Mouse (Mus musculus): ENCODE measurements around the gene Fbn1. TPM values are rescaled to one million over a fixed set of nuclear protein-coding genes. Genes with fewer than 3 reads are reported as not detected.

The Fbn1 gene
- polyA plus RNA-seq, 1 experiment: 30.6 TPM

DNA sequence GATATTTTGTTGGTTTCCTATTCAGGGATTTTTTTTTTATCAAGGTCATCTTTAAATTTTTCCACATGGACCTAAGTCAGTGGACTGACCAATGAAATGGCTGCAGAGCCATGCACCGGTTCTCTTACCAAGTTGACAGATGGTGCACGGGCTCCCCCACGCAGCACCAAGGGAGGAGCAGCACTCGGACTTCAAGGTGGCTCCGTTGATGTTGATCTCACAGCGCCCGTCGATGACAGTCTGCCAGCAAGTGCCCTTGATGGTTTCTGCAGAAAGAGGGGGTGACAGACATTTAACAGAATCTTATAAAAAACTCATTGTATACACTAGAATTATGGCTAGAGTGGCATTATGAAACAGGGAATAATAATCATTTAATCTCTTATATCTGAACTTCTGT lies 138.1 kb downstream of the Fbn1 start:
- Histone ChIP-seq H3K4me1 (ENCODE audit: control insufficient read depth, insufficient read depth, low read length) (no peaks in the 10 kb centered on the region), H3K4me3 (replicated peaks; ENCODE audit: extremely low read depth, low read depth, low read length) (no peak overlapping the region)
- 88% methylated on average over 8 of the region's 8 CpGs for WGBS
- no peak for DNase-seq
- TF ChIP-seq CTCF (IDR thresholded peaks at IDR 0.05; ENCODE audit: insufficient read depth, low read length) (no peak), POLR2A (IDR thresholded peaks at IDR 0.05; ENCODE audit: borderline replicate concordance, extremely low read depth, low read depth, low read length) (no peak)

DNA sequence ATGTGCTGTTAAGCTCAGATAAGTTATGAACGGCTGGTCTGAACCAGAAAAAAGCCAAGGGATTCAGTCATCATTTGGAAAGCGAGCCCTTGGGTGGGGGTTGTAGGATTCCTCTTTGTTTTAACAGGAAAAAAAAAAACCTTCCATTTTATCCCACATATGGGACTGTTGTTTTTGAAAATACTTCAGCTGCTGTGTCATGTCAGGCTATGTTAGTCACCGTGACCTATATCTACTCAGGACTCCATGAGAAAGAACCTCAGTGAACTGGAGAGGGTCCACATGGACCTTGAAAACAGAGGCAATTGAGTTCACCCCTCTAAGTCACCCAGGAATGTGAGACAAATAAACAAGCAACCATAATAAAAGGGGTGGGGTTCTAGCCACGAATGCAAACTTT lies 139.2 kb downstream of the Fbn1 start:
- DNase-seq: no peak
- TF ChIP-seq POLR2A (IDR thresholded peaks at IDR 0.05; ENCODE audit: borderline replicate concordance, extremely low read depth, low read depth, low read length) (no peak), CTCF (IDR thresholded peaks at IDR 0.05; ENCODE audit: insufficient read depth, low read length) (no peak)
- Histone ChIP-seq H3K4me1 (ENCODE audit: control insufficient read depth, insufficient read depth, low read length) (no peaks in the 10 kb centered on the region), H3K4me3 (replicated peaks; ENCODE audit: extremely low read depth, low read depth, low read length) (no peak overlapping the region)
- WGBS: 65% methylated on average over 4 of the region's 4 CpGs

DNA sequence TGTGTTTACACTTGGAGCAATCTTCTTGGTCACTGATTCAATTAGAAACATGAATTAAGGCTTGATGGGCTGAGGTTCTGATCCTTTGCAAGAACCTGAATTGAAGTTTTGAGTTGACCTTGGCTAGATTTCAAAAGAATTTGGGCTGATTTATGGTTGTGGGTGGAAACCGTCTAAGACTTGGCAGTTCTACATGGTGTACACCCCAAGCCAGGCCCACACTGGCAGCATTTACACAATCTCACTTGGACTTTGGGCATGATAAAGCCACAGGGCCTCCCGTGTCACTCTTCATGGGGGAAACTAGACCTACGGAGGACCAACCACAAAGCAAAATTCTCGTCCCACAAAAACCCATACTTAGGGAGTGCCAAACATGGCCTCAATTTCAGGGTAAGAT lies 146.1 kb downstream of the Fbn1 start:
- H3K4me3 ChIP-seq (replicated peaks; ENCODE audit: extremely low read depth, low read depth, low read length): no peak overlapping the region
- no peak for DNase-seq
- no peak for TF ChIP-seq POLR2A (IDR thresholded peaks at IDR 0.05; ENCODE audit: borderline replicate concordance, extremely low read depth, low read depth, low read length)
- no peak for TF ChIP-seq CTCF (IDR thresholded peaks at IDR 0.05; ENCODE audit: insufficient read depth, low read length)
- 56% methylated on average over 4 of the region's 4 CpGs for WGBS
- H3K4me1 ChIP-seq (ENCODE audit: control insufficient read depth, insufficient read depth, low read length): peaks cover 1% of the 10 kb centered on the region

DNA sequence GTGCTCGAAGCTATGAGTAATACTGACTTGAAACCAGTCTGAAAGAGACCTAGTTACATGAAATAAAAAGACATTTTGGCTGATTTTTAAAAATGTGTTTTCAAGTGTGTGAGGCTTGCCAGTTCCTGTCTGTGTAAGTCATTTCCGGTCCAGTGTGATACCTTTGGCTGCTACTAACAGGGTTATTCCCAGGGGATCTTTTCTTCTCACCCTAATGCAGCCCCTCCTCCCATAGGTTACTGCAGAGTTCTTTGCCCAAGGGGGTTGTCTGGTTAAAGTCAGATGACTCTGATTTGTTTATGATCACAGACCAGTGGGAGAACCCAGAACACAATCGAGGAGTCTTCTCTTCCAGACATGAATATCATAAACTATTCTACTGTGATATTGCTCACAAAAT lies 151.3 kb downstream of the Fbn1 start:
- no peak for TF ChIP-seq CTCF (IDR thresholded peaks at IDR 0.05; ENCODE audit: insufficient read depth, low read length)
- no peak for TF ChIP-seq POLR2A (IDR thresholded peaks at IDR 0.05; ENCODE audit: borderline replicate concordance, extremely low read depth, low read depth, low read length)
- DNase-seq: no peak
- 22% methylated on average over 3 of the region's 3 CpGs for WGBS

DNA sequence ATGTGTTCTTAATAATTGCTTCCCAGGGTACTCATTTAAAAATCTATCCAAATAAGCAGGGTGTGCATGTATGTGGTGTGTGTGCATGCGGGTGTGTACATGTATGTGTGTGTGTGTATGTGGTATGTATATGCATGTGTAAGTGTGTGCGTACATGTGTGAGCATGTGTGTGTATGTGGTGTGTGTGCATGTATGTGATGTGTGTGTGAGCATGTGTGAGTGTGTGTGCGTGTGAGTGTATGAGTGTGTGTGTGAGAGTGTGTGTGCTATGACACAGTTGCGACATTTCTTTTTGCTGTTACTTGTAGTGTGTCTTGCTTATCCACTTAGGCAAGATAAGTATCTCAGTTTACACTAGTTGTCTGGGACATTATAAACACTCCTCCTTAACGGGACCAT lies 151.7 kb downstream of the Fbn1 start:
- TF ChIP-seq POLR2A (IDR thresholded peaks at IDR 0.05; ENCODE audit: borderline replicate concordance, extremely low read depth, low read depth, low read length): no peak
- no peak for DNase-seq
- Histone ChIP-seq H3K4me3 (replicated peaks; ENCODE audit: extremely low read depth, low read depth, low read length) (no peak overlapping the region), H3K4me1 (ENCODE audit: control insufficient read depth, insufficient read depth, low read length) (peaks cover 7% of the 10 kb centered on the region)
- whole genome bisulfite sequencing: 52% methylated on average over 5 of the region's 5 CpGs

More for the DNA sequence above, 151.3 kb downstream of the Fbn1 start:
- Histone ChIP-seq H3K4me1 (ENCODE audit: control insufficient read depth, insufficient read depth, low read length) (peaks cover 7% of the 10 kb centered on the region), H3K4me3 (replicated peaks; ENCODE audit: extremely low read depth, low read depth, low read length) (no peak overlapping the region)

DNA sequence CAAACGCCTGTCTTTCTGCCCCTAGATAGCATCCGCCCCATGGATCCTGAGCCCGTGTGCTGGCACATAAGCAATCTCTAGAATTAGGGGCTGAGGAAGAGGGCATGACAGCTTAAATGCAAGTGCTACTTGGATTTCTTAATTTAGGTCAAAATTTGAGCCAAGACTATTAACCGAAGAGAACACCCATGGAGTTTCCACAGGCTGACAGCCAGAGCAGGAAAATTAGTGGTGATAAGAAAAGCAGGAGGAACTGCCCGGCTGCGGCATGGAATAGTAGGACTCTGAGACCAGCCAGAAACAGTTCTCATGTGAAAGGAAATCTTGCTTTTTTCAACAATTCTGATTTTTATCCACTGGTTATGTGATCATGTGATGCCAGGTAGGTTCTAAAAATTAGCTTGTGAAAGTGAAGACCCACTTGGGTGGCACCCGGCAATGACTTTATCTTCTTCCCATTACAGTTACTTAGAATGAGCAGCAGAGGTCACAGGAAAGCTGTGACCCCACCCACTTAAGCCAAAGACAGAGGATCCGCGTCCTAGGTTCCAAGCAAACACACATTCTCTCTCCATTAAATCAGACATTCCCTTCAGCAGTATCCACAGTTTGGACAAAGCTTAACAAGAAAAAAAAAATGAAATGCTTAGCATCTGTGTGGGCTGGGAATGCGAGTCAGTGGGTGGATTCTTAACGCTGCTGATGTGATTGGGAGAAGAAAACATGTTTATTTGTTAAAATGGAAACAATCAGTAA lies 152.4 kb downstream of the Fbn1 start:
- Histone ChIP-seq H3K4me3 (replicated peaks; ENCODE audit: extremely low read depth, low read depth, low read length) (no peak overlapping the region), H3K4me1 (ENCODE audit: control insufficient read depth, insufficient read depth, low read length) (peaks cover 7% of the 10 kb centered on the region)
- TF ChIP-seq POLR2A (IDR thresholded peaks at IDR 0.05; ENCODE audit: borderline replicate concordance, extremely low read depth, low read depth, low read length): no peak
- no peak for TF ChIP-seq CTCF (IDR thresholded peaks at IDR 0.05; ENCODE audit: insufficient read depth, low read length)
- DNase-seq: peak; percentile 11
- 37% methylated on average over 11 of the region's 11 CpGs for WGBS

DNA sequence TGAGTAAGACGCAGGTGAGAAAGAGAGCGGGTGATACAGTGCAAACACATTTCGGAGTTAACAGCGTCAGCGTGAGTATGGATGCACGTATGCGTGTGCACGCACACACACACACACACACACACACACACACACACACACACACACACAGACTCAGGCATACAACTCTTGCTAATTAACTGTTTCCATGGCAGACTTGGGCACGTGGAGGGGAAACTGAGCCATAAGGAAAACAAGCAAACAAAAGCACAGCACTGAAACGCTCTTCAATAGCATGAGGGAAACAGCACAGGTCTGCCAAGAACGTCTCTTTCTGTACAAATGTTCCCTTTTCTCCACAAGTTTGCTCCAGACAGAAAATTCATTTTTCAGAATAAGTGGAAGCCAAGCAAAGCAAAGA lies 153.2 kb downstream of the Fbn1 start:
- no peak for DNase-seq
- H3K4me3 ChIP-seq (replicated peaks; ENCODE audit: extremely low read depth, low read depth, low read length): no peak overlapping the region
- WGBS: 82% methylated on average over 11 of the region's 11 CpGs
- TF ChIP-seq POLR2A (IDR thresholded peaks at IDR 0.05; ENCODE audit: borderline replicate concordance, extremely low read depth, low read depth, low read length) (no peak), CTCF (IDR thresholded peaks at IDR 0.05; ENCODE audit: insufficient read depth, low read length) (no peak)
- H3K4me1 ChIP-seq (ENCODE audit: control insufficient read depth, insufficient read depth, low read length): peaks cover 9% of the 10 kb centered on the region

DNA sequence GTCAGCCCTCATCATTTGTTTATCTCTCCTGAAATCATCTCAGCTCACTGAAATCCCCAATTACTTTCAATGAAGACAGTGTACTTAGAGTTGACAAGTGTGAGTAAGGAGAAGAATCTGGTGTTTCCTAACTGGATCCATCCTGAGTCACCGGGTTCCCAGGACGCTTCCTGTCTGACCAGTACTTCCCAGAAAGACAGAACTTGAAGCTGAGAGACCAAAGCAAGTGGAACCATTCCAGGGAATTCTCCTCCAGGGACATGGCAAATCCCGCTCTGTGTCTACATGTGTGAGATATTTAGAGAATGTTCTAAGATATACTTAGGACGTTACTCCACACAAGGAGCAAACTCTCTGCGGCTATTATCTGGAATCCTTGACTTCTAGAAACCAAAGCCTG lies 158.6 kb downstream of the Fbn1 start:
- no peak for DNase-seq
- H3K4me1 ChIP-seq (ENCODE audit: control insufficient read depth, insufficient read depth, low read length): 0 out of 2 replicates have a peak, but pooled peaks cover 2% of the 10 kb centered on the region
- TF ChIP-seq CTCF (IDR thresholded peaks at IDR 0.05; ENCODE audit: insufficient read depth, low read length) (no peak), POLR2A (IDR thresholded peaks at IDR 0.05; ENCODE audit: borderline replicate concordance, extremely low read depth, low read depth, low read length) (no peak)
- no peak overlapping the region for H3K4me3 ChIP-seq (replicated peaks; ENCODE audit: extremely low read depth, low read depth, low read length)
- WGBS: 49% methylated on average over 5 of the region's 5 CpGs

DNA sequence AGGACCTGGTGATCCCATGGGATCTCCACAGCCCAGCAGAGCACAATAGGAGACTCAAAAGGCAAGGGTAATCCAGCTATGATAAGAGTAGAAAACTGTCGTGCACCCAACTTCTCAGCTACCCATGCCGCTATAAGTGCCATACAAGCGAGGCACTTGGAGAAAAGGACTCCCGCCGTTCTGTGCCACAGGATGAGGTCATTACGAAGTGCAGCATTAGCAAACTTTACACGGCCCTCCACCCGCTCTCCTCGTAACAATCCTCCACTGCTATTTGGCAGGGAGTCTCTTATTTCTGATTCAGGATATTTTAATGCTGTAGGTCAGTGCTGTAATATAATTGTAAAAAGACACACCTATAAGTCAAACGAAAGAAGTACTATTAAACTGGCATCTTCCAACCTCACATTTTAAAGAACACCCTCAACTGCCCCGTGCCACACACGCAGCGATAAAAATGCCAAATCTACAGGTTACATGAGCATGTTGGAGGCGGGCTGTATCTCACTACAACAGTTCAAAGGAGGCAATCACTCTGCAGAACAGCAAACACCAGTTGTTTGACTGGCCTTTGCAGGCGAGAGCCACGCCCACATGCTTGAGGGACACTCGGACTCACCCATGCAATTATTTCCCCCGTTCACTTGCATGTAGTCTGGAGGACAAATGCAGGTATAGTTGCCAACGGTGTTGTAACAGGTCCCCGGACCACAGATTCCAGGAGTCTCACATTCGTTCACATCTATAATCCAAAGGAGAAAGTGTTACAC lies 165.4 kb downstream of the Fbn1 start:
- peak; percentile 9 for DNase-seq
- no peak for TF ChIP-seq CTCF (IDR thresholded peaks at IDR 0.05; ENCODE audit: insufficient read depth, low read length)
- TF ChIP-seq POLR2A (IDR thresholded peaks at IDR 0.05; ENCODE audit: borderline replicate concordance, extremely low read depth, low read depth, low read length): no peak
- 70% methylated on average over 21 of the region's 21 CpGs for WGBS
- no peaks in the 10 kb centered on the region for H3K4me1 ChIP-seq (ENCODE audit: control insufficient read depth, insufficient read depth, low read length)
- H3K4me3 ChIP-seq (replicated peaks; ENCODE audit: extremely low read depth, low read depth, low read length): no peak overlapping the region

DNA sequence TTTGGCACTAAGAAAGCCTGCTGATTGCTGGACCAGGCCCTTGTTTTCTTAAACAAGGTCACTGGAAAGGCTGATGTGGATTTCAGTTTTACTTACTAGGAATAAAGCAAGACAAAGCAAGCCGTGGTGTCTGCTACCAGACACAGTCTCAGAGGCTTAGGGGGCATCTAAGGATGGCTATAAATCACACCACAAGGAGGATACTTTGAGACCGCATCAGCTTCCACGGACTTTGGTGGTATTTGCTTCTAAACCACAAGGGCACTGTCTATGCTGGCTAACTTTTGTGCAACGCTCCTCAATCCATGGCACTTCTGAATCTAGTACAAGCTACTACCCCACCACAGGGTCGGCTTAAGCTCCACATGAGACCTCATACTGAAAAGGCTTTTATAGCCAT lies 167.4 kb downstream of the Fbn1 start:
- WGBS: 76% methylated on average over 5 of the region's 5 CpGs
- H3K4me3 ChIP-seq (replicated peaks; ENCODE audit: extremely low read depth, low read depth, low read length): no peak overlapping the region
- no peaks in the 10 kb centered on the region for H3K4me1 ChIP-seq (ENCODE audit: control insufficient read depth, insufficient read depth, low read length)
- DNase-seq: no peak
- TF ChIP-seq CTCF (IDR thresholded peaks at IDR 0.05; ENCODE audit: insufficient read depth, low read length): no peak
- no peak for TF ChIP-seq POLR2A (IDR thresholded peaks at IDR 0.05; ENCODE audit: borderline replicate concordance, extremely low read depth, low read depth, low read length)

All from lung, adult 2 months (tissue).